Mouse (Mus musculus) midbrain, embryonic 15.5 days (tissue): Measurements from ENCODE around the gene Ift122. TPM values are rescaled to one million over a fixed set of nuclear protein-coding genes. Genes with fewer than 3 reads are reported as not detected.
A peak's percentile ranks its signal among the peaks of the same experiment; 100 is the strongest.

Experiments used
- ATAC-seq: fragments of 200-750 bp; cut with Nextera tagmentation; replicated peaks from 2 replicates; pipeline ENCODE4 v1.8.0; 2017; ENCODE audit warnings: moderate TSS enrichment
- H3K27ac ChIP-seq: fragments of 300-500 bp; sonication (generic); 2 replicates; pipeline ENCODE4 v1.5.1; 2015; ENCODE audit warnings: mild to moderate bottlenecking, inconsistent platforms
- H3K27me3 ChIP-seq: fragments of 300-500 bp; sonication (generic); replicated peaks from 2 replicates; pipeline ENCODE4 v1.6.1; 2015; ENCODE audit warnings: inconsistent platforms
- H3K36me3 ChIP-seq: fragments of 300-500 bp; sonication (generic); replicated peaks from 2 replicates; pipeline ENCODE4 v1.6.1; 2015; ENCODE audit warnings: inconsistent platforms
- H3K4me1 ChIP-seq: fragments of 300-500 bp; sonication (generic); 2 replicates; pipeline ENCODE4 v1.6.1; 2015; ENCODE audit warnings: inconsistent platforms
- H3K4me2 ChIP-seq: fragments of 300-500 bp; sonication (generic); 2 replicates; pipeline ENCODE4 v1.6.1; 2015; ENCODE audit warnings: inconsistent platforms, mild to moderate bottlenecking, moderate library complexity
- H3K4me3 ChIP-seq: fragments of 300-500 bp; sonication (generic); 2 replicates; pipeline ENCODE4 v1.5.1; 2015; ENCODE audit warnings: mild to moderate bottlenecking, inconsistent platforms
- H3K9ac ChIP-seq: fragments of 300-500 bp; sonication (generic); 2 replicates; pipeline ENCODE4 v1.6.1; 2015; ENCODE audit warnings: mild to moderate bottlenecking, inconsistent platforms
- H3K9me3 ChIP-seq: fragments of 300-500 bp; sonication (generic); 2 replicates; pipeline ENCODE4 v1.6.1; 2016; ENCODE audit warnings: inconsistent platforms
- WGBS: fragments of 180-500 bp; shearing (Covaris S2); methylation state at CpG from one replicate; pipeline ENCODE4 v1.1.7; 2015; ENCODE audit warnings: mixed read lengths; 5-methylcytosine and 5-hydroxymethylcytosine counted together
- polyA plus RNA-seq: library from polyadenylated mRNA; unstranded; fragments of >200 nt; fragmentation: Nextera tagmentation; extraction: Ambion mirVana; gene quantifications from 2 replicates; pipeline ENCODE4 v1.2.1, GENCODE M21; 2015

The Ift122 gene
- polyA plus RNA-seq, 1 experiment from 2014 or later = 33.1 TPM

- 76% methylated on average over 17 of the region's 17 CpGs for WGBS
- Histone ChIP-seq H3K4me2 (no peak overlapping the region), H3K4me1 (peaks cover 6% of the 10 kb centered on the region), H3K27me3 (no peaks in the 10 kb centered on the region), H3K9me3 (no peaks in the 10 kb centered on the region), H3K36me3 (no peaks in the 10 kb centered on the region), H3K9ac (no peak overlapping the region), H3K27ac (0 out of 2 replicates have a peak overlapping the region, but pooled peaks have one; percentile 1), H3K4me3 (no peak overlapping the region)
- ATAC-seq = no peak
Observed at GRCm38 (mm10) chr6:115915601-115916445, 62.6 kb downstream of the Ift122 start.

- WGBS = 91% methylated on average over 5 of the region's 5 CpGs
- Histone ChIP-seq H3K4me1 (peaks cover 6% of the 10 kb centered on the region), H3K27me3 (no peaks in the 10 kb centered on the region), H3K4me2 (no peak overlapping the region), H3K4me3 (no peak overlapping the region), H3K9ac (no peak overlapping the region), H3K9me3 (no peaks in the 10 kb centered on the region), H3K27ac (no peak overlapping the region), H3K36me3 (no peaks in the 10 kb centered on the region)
- no peak for ATAC-seq
Observed at GRCm38 (mm10) chr6:115916611-115917010, 63.3 kb downstream of the Ift122 start.

- Histone ChIP-seq H3K9ac (no peak overlapping the region), H3K4me3 (no peak overlapping the region), H3K27me3 (no peaks in the 10 kb centered on the region), H3K27ac (no peak overlapping the region), H3K4me2 (no peak overlapping the region), H3K36me3 (no peaks in the 10 kb centered on the region), H3K9me3 (no peaks in the 10 kb centered on the region), H3K4me1 (peaks cover 6% of the 10 kb centered on the region)
- ATAC-seq = no peak
- WGBS = 90% methylated on average over 1 of the region's 1 CpGs
Observed at GRCm38 (mm10) chr6:115918615-115919014, 65.3 kb downstream of the Ift122 start.

GRCm38 (mm10) chr6:115919876-115920275, 66.6 kb downstream of the Ift122 start:
- H3K27ac ChIP-seq = no peak overlapping the region
- 90% methylated on average over 5 of the region's 5 CpGs for WGBS
- no peak for ATAC-seq

GRCm38 (mm10) chr6:115924829-115925228, 71.6 kb downstream of the Ift122 start:
- no peaks in the 10 kb centered on the region for H3K27me3 ChIP-seq
- ATAC-seq = no peak
- WGBS = 56% methylated on average over 6 of the region's 6 CpGs
- H3K9me3 ChIP-seq = no peaks in the 10 kb centered on the region
- H3K9ac ChIP-seq = no peak overlapping the region
- H3K36me3 ChIP-seq = no peaks in the 10 kb centered on the region
- no peak overlapping the region for H3K4me3 ChIP-seq
- peaks cover 10% of the 10 kb centered on the region for H3K4me1 ChIP-seq
- no peak overlapping the region for H3K27ac ChIP-seq
- H3K4me2 ChIP-seq = no peak overlapping the region

More at GRCm38 (mm10) chr6:115919876-115920275, 66.6 kb downstream of the Ift122 start:
- Histone ChIP-seq H3K4me1 (peaks cover 3% of the 10 kb centered on the region; the same call in 1 of the 2 replicates), H3K4me2 (no peak overlapping the region), H3K9ac (no peak overlapping the region), H3K9me3 (no peaks in the 10 kb centered on the region), H3K36me3 (no peaks in the 10 kb centered on the region), H3K4me3 (no peak overlapping the region), H3K27me3 (no peaks in the 10 kb centered on the region)

- Histone ChIP-seq H3K4me2 (no peak overlapping the region), H3K4me1 (peaks cover 10% of the 10 kb centered on the region), H3K27me3 (no peaks in the 10 kb centered on the region), H3K9ac (no peak overlapping the region), H3K9me3 (no peaks in the 10 kb centered on the region), H3K36me3 (no peaks in the 10 kb centered on the region), H3K4me3 (no peak overlapping the region), H3K27ac (no peak overlapping the region)
- no peak for ATAC-seq
- WGBS = 68% methylated on average over 10 of the region's 10 CpGs
Observed at GRCm38 (mm10) chr6:115926416-115926815, 73.1 kb downstream of the Ift122 start.

GRCm38 (mm10) chr6:115927292-115928242, 74.3 kb downstream of the Ift122 start:
- Histone ChIP-seq H3K4me3 (no peak overlapping the region), H3K27ac (0 out of 2 replicates have a peak overlapping the region, but pooled peaks have one; percentile 2), H3K9ac (no peak overlapping the region), H3K9me3 (no peaks in the 10 kb centered on the region), H3K4me2 (no peak overlapping the region), H3K4me1 (peaks cover 10% of the 10 kb centered on the region), H3K36me3 (no peaks in the 10 kb centered on the region), H3K27me3 (no peaks in the 10 kb centered on the region)
- ATAC-seq = peak; percentile 31; the same call in 1 of the 2 replicates
- WGBS = 68% methylated on average over 10 of the region's 10 CpGs

- H3K27me3 ChIP-seq = no peaks in the 10 kb centered on the region
- peaks cover 10% of the 10 kb centered on the region for H3K4me1 ChIP-seq
- no peak overlapping the region for H3K4me2 ChIP-seq
- no peaks in the 10 kb centered on the region for H3K36me3 ChIP-seq
- WGBS = 71% methylated on average over 5 of the region's 5 CpGs
- H3K4me3 ChIP-seq = no peak overlapping the region
- no peak for ATAC-seq
- no peak overlapping the region for H3K9ac ChIP-seq
- H3K27ac ChIP-seq = no peak overlapping the region
- no peaks in the 10 kb centered on the region for H3K9me3 ChIP-seq
Observed at GRCm38 (mm10) chr6:115930018-115930417, 76.7 kb downstream of the Ift122 start.

- H3K4me2 ChIP-seq = no peak within 1 kb of the TSS
- H3K4me1 ChIP-seq = peaks cover 10% of the 10 kb centered on the region
- no peak within 1 kb of the TSS for H3K4me3 ChIP-seq
- H3K9me3 ChIP-seq = no peaks in the 10 kb centered on the region
- WGBS = 84% methylated on average over 14 of the region's 14 CpGs
- no peaks in the 10 kb centered on the region for H3K27me3 ChIP-seq
- ATAC-seq = no peak
- no peak within 1 kb of the TSS for H3K27ac ChIP-seq
- H3K9ac ChIP-seq = no peak within 1 kb of the TSS
- no peaks in the 10 kb centered on the region for H3K36me3 ChIP-seq
Observed at GRCm38 (mm10) chr6:115931639-115932038, 78.4 kb downstream of the Ift122 start, which contains the start of gene Rho. TSS of gene Rho (plus strand) at chr6:115931748.

GRCm38 (mm10) chr6:115932391-115932790, 79.1 kb downstream of the Ift122 start:
- Histone ChIP-seq H3K36me3 (no peaks in the 10 kb centered on the region), H3K9me3 (no peaks in the 10 kb centered on the region), H3K9ac (no peak overlapping the region), H3K27ac (no peak overlapping the region), H3K4me1 (peaks cover 5% of the 10 kb centered on the region; the same call in 1 of the 2 replicates), H3K27me3 (no peaks in the 10 kb centered on the region), H3K4me3 (no peak overlapping the region), H3K4me2 (no peak overlapping the region)
- 86% methylated on average over 3 of the region's 3 CpGs for WGBS
- no peak for ATAC-seq

- no peak overlapping the region for H3K4me2 ChIP-seq
- H3K4me3 ChIP-seq = no peak overlapping the region
- H3K9ac ChIP-seq = no peak overlapping the region
- H3K4me1 ChIP-seq = no peaks in the 10 kb centered on the region
- ATAC-seq = no peak
- WGBS = 88% methylated on average over 8 of the region's 8 CpGs
- no peaks in the 10 kb centered on the region for H3K27me3 ChIP-seq
- H3K36me3 ChIP-seq = no peaks in the 10 kb centered on the region
- no peaks in the 10 kb centered on the region for H3K9me3 ChIP-seq
- no peak overlapping the region for H3K27ac ChIP-seq
Observed at GRCm38 (mm10) chr6:115935544-115935943, 82.3 kb downstream of the Ift122 start.

- Histone ChIP-seq H3K9me3 (no peaks in the 10 kb centered on the region), H3K9ac (no peak overlapping the region), H3K4me1 (no peaks in the 10 kb centered on the region), H3K36me3 (no peaks in the 10 kb centered on the region), H3K4me2 (no peak overlapping the region), H3K27ac (no peak overlapping the region), H3K27me3 (no peaks in the 10 kb centered on the region), H3K4me3 (no peak overlapping the region)
- WGBS = 87% methylated on average over 2 of the region's 2 CpGs
- no peak for ATAC-seq
Observed at GRCm38 (mm10) chr6:115938011-115938410, 84.7 kb downstream of the Ift122 start.
